Mouse (Mus musculus) erythroblast, embryonic 14.5 days (primary cell): Measurements from ENCODE around the gene Il3.

Source experiments
- GATA1 ChIP-seq: IDR thresholded peaks from 2 replicates; pipeline ENCODE4 v1.6.1; 2012; ENCODE audit warnings: low read length, inconsistent platforms, mixed read lengths
- TAL1 ChIP-seq: IDR thresholded peaks from 3 replicates; pipeline ENCODE4 v1.6.1; 2012; ENCODE audit warnings: low read length, inconsistent platforms, mixed read lengths

GRCm38 (mm10) chr11:54293980-54294807 is 27.1 kb upstream of the Il3 start:
- TF ChIP-seq TAL1 = no peak
- TF ChIP-seq GATA1 = no peak
